Mouse (Mus musculus): ENCODE results near the gene Bhlhe40. TPM values are rescaled to one million over a fixed set of nuclear protein-coding genes. Genes with fewer than 3 reads are reported as not detected.

Bhlhe40 gene
- polyA plus RNA-seq, 1 experiment from 2014 or later: 2.2 TPM

DNA sequence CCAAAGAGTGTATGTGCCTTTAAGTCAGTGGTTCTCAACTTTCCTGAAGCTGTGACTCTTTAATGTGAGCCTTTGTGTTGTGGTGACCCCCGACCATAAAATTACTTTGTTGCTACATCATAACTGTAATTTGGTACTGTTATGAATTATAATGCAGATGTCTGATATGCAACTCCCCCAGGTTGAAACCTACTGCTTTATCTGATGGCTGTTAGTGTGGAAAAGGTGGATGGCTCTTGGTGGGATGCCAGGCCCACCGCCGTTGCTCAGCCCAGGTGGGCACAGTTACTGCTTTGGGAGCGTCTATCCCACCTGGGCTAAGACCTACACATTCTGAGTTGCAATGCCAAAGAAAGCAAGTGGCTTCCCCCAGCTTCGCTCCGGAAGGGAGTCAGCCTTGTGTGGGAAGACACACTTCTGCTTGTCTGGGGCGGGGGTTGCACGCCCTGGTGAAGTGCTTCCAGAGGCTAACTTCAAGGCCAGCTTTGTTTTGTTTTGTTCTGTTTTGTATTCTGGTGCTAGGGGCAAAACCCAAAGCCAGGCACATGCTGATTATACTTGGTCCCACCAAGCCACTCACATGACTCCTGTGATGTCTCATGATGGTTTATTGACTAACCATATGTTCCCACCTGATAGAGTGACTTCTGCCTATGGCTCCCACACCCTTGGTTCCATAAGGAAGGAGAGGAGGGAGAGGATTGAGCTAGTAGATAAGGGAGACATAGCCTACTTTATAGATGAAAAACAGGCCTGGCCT lies 34.7 kb downstream of the Bhlhe40 start:
- H3K9me3 ChIP-seq: no peaks in the 10 kb centered on the region
- no peak overlapping the region for H3K9ac ChIP-seq (replicated peaks)
- no peak overlapping the region for H3K4me2 ChIP-seq
- ATAC-seq (ENCODE audit: insufficient number of reproducible peaks, insufficient read depth, low FRiP score, low TSS enrichment, low read depth): no peak
- H3K4me1 ChIP-seq (replicated peaks): no peaks in the 10 kb centered on the region
- 91% methylated on average over 8 of the region's 8 CpGs for WGBS
- H3K36me3 ChIP-seq: no peaks in the 10 kb centered on the region
- H3K4me3 ChIP-seq (replicated peaks): no peak overlapping the region
- 0 out of 2 replicates have a peak, but pooled peaks cover 4% of the 10 kb centered on the region for H3K27me3 ChIP-seq
- H3K27ac ChIP-seq: no peak overlapping the region

DNA sequence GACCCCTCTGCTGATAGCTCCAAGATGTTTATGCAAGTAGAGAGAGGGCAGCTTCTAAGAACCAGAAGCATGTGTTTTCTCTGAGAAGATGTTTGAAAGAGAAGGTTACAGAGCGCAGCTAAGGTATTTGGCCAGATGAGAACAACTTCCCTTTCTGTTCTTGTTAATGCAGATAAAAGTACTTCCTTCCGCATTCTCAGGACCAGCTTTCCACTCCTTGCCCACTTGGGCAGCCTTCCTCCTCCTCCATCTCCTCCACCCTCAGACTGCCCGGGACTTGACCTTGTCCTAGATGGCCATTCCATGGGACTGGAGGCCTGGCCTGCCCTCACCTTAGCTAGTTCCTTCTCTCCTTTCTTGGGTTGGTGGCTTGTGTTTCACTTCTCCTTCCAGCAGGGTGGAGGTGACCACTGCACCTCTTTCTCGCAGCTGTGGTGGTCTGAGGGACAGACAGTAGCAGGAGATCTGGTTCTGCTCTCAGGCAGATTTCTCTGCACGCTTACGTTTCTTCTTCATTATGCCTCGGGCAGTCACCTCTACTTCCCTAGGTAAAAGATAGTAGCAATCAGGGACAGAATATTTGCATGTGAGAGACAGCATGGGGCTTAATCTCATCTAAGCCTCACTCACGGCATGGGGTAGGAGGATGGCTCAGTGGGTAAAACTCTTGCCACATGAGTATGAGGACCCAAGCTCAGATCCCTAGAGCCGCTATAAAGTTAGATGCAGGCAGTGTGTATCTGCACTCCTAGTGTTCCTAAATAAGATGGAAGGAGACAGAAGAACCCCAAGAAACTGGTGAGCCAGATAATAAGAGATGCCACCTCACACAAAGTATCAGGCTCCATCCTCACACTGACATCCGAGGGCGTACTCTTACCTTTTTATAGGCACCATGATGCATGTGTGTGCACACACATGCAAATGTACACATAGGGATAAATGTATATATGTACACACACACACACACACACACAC lies 35.7 kb downstream of the Bhlhe40 start:
- H3K4me3 ChIP-seq (replicated peaks): no peak overlapping the region
- H3K9ac ChIP-seq (replicated peaks): no peak overlapping the region
- no peaks in the 10 kb centered on the region for H3K36me3 ChIP-seq
- 85% methylated on average over 11 of the region's 11 CpGs for WGBS
- H3K4me2 ChIP-seq: no peak overlapping the region
- no peaks in the 10 kb centered on the region for H3K9me3 ChIP-seq
- ATAC-seq (ENCODE audit: insufficient number of reproducible peaks, insufficient read depth, low FRiP score, low TSS enrichment, low read depth): no peak
- peaks cover 5% of the 10 kb centered on the region; the same call in 1 of the 2 replicates for H3K4me1 ChIP-seq (replicated peaks)
- no peak overlapping the region for H3K27ac ChIP-seq
- 0 out of 2 replicates have a peak, but pooled peaks cover 8% of the 10 kb centered on the region for H3K27me3 ChIP-seq

DNA sequence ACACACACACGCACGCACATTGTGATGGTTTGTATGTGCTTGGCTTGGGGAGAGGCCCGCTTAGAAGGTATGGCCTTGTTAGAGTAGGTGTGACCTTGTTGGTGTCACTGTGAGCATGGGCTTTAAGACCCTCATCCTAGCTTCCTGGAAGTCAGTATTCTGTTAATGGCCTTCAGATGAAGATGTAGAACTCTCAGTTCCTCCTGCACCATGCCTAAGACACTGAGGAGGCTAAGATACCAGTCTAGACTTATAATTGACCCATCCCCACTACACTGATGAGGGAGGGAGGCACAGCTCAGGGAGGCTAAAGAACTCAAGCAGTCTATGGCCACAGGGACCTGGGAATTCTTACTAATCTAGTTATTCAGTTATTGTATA lies 36.4 kb downstream of the Bhlhe40 start:
- Histone ChIP-seq H3K27me3 (0 out of 2 replicates have a peak, but pooled peaks cover 8% of the 10 kb centered on the region), H3K4me3 (replicated peaks) (no peak overlapping the region), H3K27ac (no peak overlapping the region), H3K4me2 (no peak overlapping the region), H3K9me3 (no peaks in the 10 kb centered on the region), H3K36me3 (no peaks in the 10 kb centered on the region), H3K4me1 (replicated peaks) (peaks cover 5% of the 10 kb centered on the region; the same call in 1 of the 2 replicates), H3K9ac (replicated peaks) (no peak overlapping the region)
- 91% methylated on average over 3 of the region's 3 CpGs for whole genome bisulfite sequencing
- no peak for ATAC-seq (ENCODE audit: insufficient number of reproducible peaks, insufficient read depth, low FRiP score, low TSS enrichment, low read depth)

DNA sequence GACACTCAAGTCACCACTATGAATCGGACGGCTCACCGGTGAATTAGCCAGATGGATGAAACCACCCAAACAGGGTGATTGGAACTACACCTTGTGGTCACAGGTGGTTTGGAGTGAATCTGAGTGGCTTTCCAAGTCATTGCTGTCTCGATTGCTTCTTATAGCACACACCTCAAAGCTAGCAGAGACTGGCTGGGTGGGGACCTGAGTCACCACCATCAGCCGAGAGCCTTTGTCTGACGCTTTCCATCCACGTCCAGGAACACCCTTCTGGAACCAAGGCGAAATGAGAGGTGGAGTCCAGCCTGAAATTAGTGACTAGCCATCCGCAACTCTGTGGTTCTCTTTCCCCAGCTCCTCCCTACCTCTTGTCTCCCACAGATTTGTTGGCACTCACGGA lies 36.9 kb downstream of the Bhlhe40 start:
- no peak overlapping the region for H3K4me2 ChIP-seq
- no peak for ATAC-seq (ENCODE audit: insufficient number of reproducible peaks, insufficient read depth, low FRiP score, low TSS enrichment, low read depth)
- H3K4me3 ChIP-seq (replicated peaks): no peak overlapping the region
- H3K9me3 ChIP-seq: no peaks in the 10 kb centered on the region
- H3K27me3 ChIP-seq: 0 out of 2 replicates have a peak, but pooled peaks cover 8% of the 10 kb centered on the region
- H3K36me3 ChIP-seq: no peaks in the 10 kb centered on the region
- WGBS: 92% methylated on average over 10 of the region's 10 CpGs
- H3K4me1 ChIP-seq (replicated peaks): peaks cover 5% of the 10 kb centered on the region; the same call in 1 of the 2 replicates
- no peak overlapping the region for H3K9ac ChIP-seq (replicated peaks)
- no peak overlapping the region for H3K27ac ChIP-seq

DNA sequence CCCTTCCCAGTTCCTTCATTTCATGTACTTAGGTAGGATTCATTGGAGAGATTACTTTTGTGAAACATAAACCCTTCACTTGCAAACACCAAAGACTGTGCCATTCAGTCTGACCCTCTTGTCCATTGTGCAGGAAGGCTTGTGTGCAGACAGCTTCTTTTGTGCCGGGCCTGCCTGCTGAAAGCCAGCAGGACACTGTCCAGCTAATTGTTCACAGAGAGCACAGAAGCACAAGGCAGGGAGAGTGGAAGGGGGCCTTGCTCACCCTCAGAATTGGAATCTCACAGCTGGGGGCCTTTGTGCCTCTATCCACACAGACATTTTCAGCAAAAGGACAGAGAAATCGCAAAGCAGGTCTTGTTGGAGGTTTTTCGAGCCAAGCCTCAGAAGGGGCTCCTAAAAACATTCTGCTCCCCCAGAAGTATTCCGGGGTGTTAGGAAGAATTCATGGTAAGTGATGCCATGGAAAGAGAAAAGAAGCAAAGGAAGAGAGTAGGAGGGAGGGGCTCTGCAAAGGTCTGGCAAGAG lies 38.0 kb downstream of the Bhlhe40 start:
- WGBS: 68% methylated on average over 4 of the region's 4 CpGs
- Histone ChIP-seq H3K27ac (no peak overlapping the region), H3K27me3 (0 out of 2 replicates have a peak, but pooled peaks cover 8% of the 10 kb centered on the region), H3K36me3 (no peaks in the 10 kb centered on the region), H3K4me2 (no peak overlapping the region), H3K4me1 (replicated peaks) (peaks cover 8% of the 10 kb centered on the region; the same call in 1 of the 2 replicates), H3K9ac (replicated peaks) (no peak overlapping the region), H3K4me3 (replicated peaks) (no peak overlapping the region), H3K9me3 (no peaks in the 10 kb centered on the region)
- no peak for ATAC-seq (ENCODE audit: insufficient number of reproducible peaks, insufficient read depth, low FRiP score, low TSS enrichment, low read depth)

DNA sequence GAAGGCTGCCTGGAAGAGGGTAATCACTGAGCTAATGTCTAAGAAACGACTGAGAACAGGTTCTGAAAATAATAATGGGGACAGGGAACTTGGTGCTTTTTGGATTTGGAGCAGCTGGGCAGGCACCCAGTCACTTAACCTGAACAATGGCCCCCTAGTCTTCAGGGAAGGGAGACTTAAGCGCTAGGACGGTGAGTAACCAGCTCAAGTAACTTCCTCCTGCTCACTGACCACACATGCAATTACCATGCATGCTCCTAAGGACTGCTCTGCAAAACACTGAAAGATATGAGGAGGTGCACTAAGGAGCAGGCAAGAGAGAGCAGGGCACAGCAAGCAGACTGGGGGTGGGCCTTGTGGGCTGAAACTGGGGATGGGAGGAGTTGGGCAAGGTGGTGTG lies 39.2 kb downstream of the Bhlhe40 start:
- Histone ChIP-seq H3K36me3 (no peaks in the 10 kb centered on the region), H3K27me3 (0 out of 2 replicates have a peak, but pooled peaks cover 8% of the 10 kb centered on the region), H3K4me1 (replicated peaks) (peaks cover 8% of the 10 kb centered on the region; the same call in 1 of the 2 replicates), H3K9ac (replicated peaks) (no peak overlapping the region), H3K4me3 (replicated peaks) (no peak overlapping the region), H3K27ac (no peak overlapping the region), H3K4me2 (no peak overlapping the region), H3K9me3 (no peaks in the 10 kb centered on the region)
- WGBS: 78% methylated on average over 3 of the region's 3 CpGs
- no peak for ATAC-seq (ENCODE audit: insufficient number of reproducible peaks, insufficient read depth, low FRiP score, low TSS enrichment, low read depth)

DNA sequence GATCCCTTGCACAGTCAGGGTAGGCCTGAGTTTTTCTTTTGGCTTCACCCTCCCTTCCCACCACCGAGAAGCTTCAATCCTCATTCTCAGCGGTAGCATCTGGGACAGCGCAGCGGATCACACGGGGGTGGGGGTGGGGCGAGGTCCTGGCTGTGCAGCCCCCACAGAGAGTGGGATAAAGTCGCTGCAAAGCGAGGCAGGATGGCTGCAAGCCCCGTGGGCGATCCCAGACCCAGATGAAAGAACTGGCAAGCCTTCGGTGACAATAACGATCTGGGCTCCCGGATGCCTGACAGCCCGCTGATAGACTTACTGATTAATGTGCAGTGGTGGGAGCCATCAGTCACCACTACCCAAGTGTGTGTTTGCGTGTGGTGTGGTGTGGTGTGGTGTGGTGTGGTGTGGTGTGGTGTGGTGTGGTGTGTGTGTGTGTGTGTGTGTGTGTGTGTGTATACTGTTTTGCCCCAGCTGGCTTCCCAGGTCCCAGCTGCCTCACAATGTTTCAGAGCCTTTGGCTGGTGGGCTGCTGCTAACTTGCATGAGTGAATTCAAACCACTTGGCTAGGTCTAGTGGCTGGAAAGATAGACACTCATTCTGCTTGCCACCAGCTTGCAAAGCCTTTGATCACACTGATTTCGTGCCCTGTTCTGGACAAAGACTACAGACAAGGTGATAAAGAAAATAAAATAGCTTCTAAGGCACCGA lies 40.4 kb downstream of the Bhlhe40 start:
- Histone ChIP-seq H3K36me3 (no peaks in the 10 kb centered on the region), H3K27ac (no peak overlapping the region), H3K4me1 (replicated peaks) (peaks cover 8% of the 10 kb centered on the region; the same call in 1 of the 2 replicates), H3K27me3 (0 out of 2 replicates have a peak, but pooled peaks cover 8% of the 10 kb centered on the region), H3K4me2 (peak overlapping the region; percentile 40), H3K9me3 (no peaks in the 10 kb centered on the region), H3K9ac (replicated peaks) (no peak overlapping the region), H3K4me3 (replicated peaks) (no peak overlapping the region)
- ATAC-seq (ENCODE audit: insufficient number of reproducible peaks, insufficient read depth, low FRiP score, low TSS enrichment, low read depth): no peak
- WGBS: 25% methylated on average over 17 of the region's 17 CpGs

DNA sequence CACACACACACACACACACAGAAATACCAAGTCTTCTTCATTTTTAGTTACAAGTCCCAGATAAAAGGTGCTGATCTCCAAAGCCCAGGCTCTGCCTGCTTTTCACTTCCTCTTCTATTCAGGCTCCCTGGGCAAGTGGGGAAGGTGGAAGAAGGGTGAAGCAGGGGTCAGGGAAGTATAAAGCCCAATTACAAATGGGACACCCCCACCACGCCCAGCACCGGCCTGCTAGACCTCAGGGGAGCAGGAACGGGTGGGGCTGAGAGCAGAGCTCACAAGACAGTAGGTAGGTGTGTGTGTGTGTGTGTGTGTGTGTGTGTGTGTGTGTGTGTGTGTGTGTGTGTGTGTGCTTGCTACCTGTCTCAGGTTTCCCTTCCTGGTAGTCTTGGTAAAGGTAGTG lies 42.2 kb downstream of the Bhlhe40 start:
- WGBS: 46% methylated on average over 3 of the region's 3 CpGs
- H3K27me3 ChIP-seq: peaks cover 9% of the 10 kb centered on the region; the same call in 1 of the 2 replicates
- H3K9me3 ChIP-seq: no peaks in the 10 kb centered on the region
- no peak overlapping the region for H3K4me3 ChIP-seq (replicated peaks)
- ATAC-seq (ENCODE audit: insufficient number of reproducible peaks, insufficient read depth, low FRiP score, low TSS enrichment, low read depth): no peak
- no peaks in the 10 kb centered on the region for H3K36me3 ChIP-seq
- H3K27ac ChIP-seq: no peak overlapping the region
- no peak overlapping the region for H3K4me2 ChIP-seq
- no peak overlapping the region for H3K9ac ChIP-seq (replicated peaks)
- peaks cover 8% of the 10 kb centered on the region; the same call in 1 of the 2 replicates for H3K4me1 ChIP-seq (replicated peaks)

DNA sequence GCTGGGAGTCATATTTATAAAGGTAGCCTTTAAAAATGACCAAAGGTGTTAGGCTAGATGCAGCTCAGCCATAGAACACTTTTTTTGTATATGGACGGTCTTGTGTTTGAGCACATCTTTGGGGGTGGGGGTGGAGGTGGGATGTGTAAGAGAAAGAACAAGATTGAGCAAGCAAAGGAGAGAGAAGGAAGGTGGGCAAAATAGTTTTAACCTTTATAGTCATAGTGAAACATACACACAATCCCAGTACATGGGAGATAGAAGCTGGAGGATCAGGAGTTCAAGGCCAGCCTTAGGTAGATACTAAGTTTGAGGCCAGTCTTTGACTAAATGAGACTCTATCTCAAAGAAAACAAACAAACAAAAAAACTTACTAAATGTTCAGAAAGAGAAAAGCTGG lies 42.7 kb downstream of the Bhlhe40 start:
- Histone ChIP-seq H3K36me3 (no peaks in the 10 kb centered on the region), H3K4me3 (replicated peaks) (no peak overlapping the region), H3K4me2 (no peak overlapping the region), H3K27ac (no peak overlapping the region), H3K9ac (replicated peaks) (no peak overlapping the region), H3K9me3 (no peaks in the 10 kb centered on the region), H3K27me3 (peaks cover 12% of the 10 kb centered on the region; the same call in 1 of the 2 replicates), H3K4me1 (replicated peaks) (peaks cover 8% of the 10 kb centered on the region; the same call in 1 of the 2 replicates)
- WGBS: 85% methylated on average over 1 of the region's 1 CpGs
- no peak for ATAC-seq (ENCODE audit: insufficient number of reproducible peaks, insufficient read depth, low FRiP score, low TSS enrichment, low read depth)

DNA sequence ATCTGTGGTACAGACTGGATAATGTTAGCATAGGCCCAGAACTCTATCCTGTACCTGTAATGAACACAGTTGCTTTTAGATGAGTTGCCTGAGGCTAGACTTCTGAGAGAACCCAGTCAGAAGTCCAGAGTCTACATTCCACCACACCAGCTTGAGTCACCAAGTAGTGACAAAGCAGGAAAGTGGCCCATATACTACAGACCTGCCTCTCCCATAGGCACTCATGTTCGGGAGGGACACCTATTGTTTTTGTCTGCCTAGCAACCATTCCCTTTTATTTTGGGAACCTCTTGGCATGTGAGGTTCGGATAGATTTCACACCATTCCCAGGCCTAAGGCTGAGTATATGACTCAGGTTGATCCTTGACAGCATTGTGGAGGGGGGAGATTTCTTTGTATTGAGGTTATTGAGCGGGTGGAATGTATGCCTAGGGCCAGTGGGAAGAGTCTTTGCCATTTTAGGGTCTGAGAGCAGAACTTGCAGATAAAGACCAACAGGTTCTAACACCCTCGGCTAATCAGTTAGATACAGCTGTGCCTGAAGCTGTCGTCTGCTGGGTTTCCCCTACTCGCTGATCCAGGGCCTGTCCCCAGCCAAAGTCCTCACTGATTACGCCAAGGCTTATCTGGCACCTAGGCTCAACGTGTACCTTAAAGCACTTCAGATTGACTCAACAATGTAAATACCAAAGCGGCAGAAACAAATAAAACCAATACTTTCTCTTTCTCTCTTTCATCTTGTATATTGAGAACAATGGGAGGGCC lies 44.1 kb downstream of the Bhlhe40 start:
- H3K4me1 ChIP-seq (replicated peaks): peaks cover 15% of the 10 kb centered on the region
- H3K27me3 ChIP-seq: peaks cover 24% of the 10 kb centered on the region
- H3K4me2 ChIP-seq: no peak overlapping the region
- H3K36me3 ChIP-seq: no peaks in the 10 kb centered on the region
- no peak overlapping the region for H3K9ac ChIP-seq (replicated peaks)
- 72% methylated on average over 9 of the region's 9 CpGs for WGBS
- H3K4me3 ChIP-seq (replicated peaks): no peak overlapping the region
- no peaks in the 10 kb centered on the region for H3K9me3 ChIP-seq
- ATAC-seq (ENCODE audit: insufficient number of reproducible peaks, insufficient read depth, low FRiP score, low TSS enrichment, low read depth): no peak
- H3K27ac ChIP-seq: no peak overlapping the region
